Mouse (Mus musculus): ENCODE data around the gene Srpk3. TPM values are rescaled to one million over a fixed set of nuclear protein-coding genes. Genes with fewer than 3 reads are reported as not detected.

The Srpk3 gene
- not detected for polyA plus RNA-seq (2014; fragmentation: Illumina TruSeq; extraction: RNeasy Lipid Tissue Mini Kit (QIAGEN cat#74804))

DNA sequence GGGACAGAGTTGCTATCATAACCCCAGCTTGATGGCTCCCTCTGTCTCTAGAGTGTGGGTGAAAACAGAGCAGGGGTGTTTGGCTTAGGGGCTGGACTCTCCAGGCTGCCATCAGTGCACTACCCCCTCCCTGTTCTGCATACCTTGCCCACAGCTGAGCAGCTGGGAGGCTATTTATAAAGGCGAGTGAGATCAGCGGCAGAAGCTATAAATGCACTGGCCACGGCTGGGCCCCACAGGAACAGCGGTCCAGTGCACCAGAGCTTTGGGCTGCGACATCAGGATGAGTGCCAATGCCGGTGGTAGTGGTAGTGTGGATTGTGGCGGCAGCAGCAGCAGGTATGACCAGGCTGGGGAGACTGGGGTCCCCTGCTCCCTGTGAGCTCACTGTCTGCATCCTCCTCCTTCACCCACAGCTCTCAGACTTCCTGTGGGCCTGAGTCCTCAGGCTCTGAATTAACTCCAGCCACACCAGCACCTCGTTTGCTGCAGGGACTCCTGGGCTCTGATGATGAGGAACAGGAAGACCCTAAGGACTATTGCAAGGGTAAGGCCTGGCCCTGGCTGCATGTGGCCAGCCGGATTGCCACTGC, at the start of gene Srpk3:
TSS of gene Srpk3 (plus strand) at position 238 of the 593 bp plus-strand sequence.

GRCm38 (mm10) chrX:73756334-73757140, 17.7 kb upstream of the Srpk3 start, which contains the start of gene Plxnb3:
Gene Plxnb3 (plus strand): TSS chrX:73757090.

GRCm38 (mm10) chrX:73786364-73787224, 12.4 kb downstream of the Srpk3 start, which contains the start of the genes Idh3g and Ssr4:
Gene Idh3g (minus strand): TSS chrX:73786897.
Gene Ssr4 (plus strand): TSS chrX:73787028.

GRCm38 (mm10) chrX:73824185-73825151, 50.3 kb downstream of the Srpk3 start, which contains the start of gene Pdzd4:
Gene Pdzd4 (minus strand): TSS chrX:73824969.

Other genes with a start within 250 kb of the Srpk3 start
- gene Dusp9, start 135.0 kb upstream of the Srpk3 start, polyA plus RNA-seq (2014; fragmentation: Illumina TruSeq; extraction: RNeasy Lipid Tissue Mini Kit (QIAGEN cat#74804)): not detected
- not detected for gene Pnck, start 114.3 kb upstream of the Srpk3 start, polyA plus RNA-seq (2014; fragmentation: Illumina TruSeq; extraction: RNeasy Lipid Tissue Mini Kit (QIAGEN cat#74804))
- gene Slc6a8, start 101.3 kb upstream of the Srpk3 start, polyA plus RNA-seq (2014; fragmentation: Illumina TruSeq; extraction: RNeasy Lipid Tissue Mini Kit (QIAGEN cat#74804)): 24.7 TPM
- gene Bcap31, start 58.2 kb upstream of the Srpk3 start, polyA plus RNA-seq (2014; fragmentation: Illumina TruSeq; extraction: RNeasy Lipid Tissue Mini Kit (QIAGEN cat#74804)): 139 TPM
- 1.4 TPM for gene Abcd1, start 57.8 kb upstream of the Srpk3 start, polyA plus RNA-seq (2014; fragmentation: Illumina TruSeq; extraction: RNeasy Lipid Tissue Mini Kit (QIAGEN cat#74804))
- gene Plxnb3, start 17.3 kb upstream of the Srpk3 start, polyA plus RNA-seq (2014; fragmentation: Illumina TruSeq; extraction: RNeasy Lipid Tissue Mini Kit (QIAGEN cat#74804)): not detected
- gene Idh3g, start 12.5 kb downstream of the Srpk3 start, polyA plus RNA-seq (2014; fragmentation: Illumina TruSeq; extraction: RNeasy Lipid Tissue Mini Kit (QIAGEN cat#74804)): 19.0 TPM
- gene Ssr4, start 12.6 kb downstream of the Srpk3 start, polyA plus RNA-seq (2014; fragmentation: Illumina TruSeq; extraction: RNeasy Lipid Tissue Mini Kit (QIAGEN cat#74804)): 14.9 TPM
- 1.2 TPM for gene Pdzd4, start 50.6 kb downstream of the Srpk3 start, polyA plus RNA-seq (2014; fragmentation: Illumina TruSeq; extraction: RNeasy Lipid Tissue Mini Kit (QIAGEN cat#74804))
- not detected for gene Avpr2, start 117.7 kb downstream of the Srpk3 start, polyA plus RNA-seq (2014; fragmentation: Illumina TruSeq; extraction: RNeasy Lipid Tissue Mini Kit (QIAGEN cat#74804))
- gene L1cam, start 121.7 kb downstream of the Srpk3 start, polyA plus RNA-seq (2014; fragmentation: Illumina TruSeq; extraction: RNeasy Lipid Tissue Mini Kit (QIAGEN cat#74804)): 0.48 TPM
- gene Arhgap4, start 147.5 kb downstream of the Srpk3 start, polyA plus RNA-seq (2014; fragmentation: Illumina TruSeq; extraction: RNeasy Lipid Tissue Mini Kit (QIAGEN cat#74804)): 0.46 TPM
- gene Naa10, start 147.5 kb downstream of the Srpk3 start, polyA plus RNA-seq (2014; fragmentation: Illumina TruSeq; extraction: RNeasy Lipid Tissue Mini Kit (QIAGEN cat#74804)): 6.2 TPM
- gene Renbp, start 156.4 kb downstream of the Srpk3 start, polyA plus RNA-seq (2014; fragmentation: Illumina TruSeq; extraction: RNeasy Lipid Tissue Mini Kit (QIAGEN cat#74804)): 2.0 TPM
- gene Hcfc1, start 192.0 kb downstream of the Srpk3 start, polyA plus RNA-seq (2014; fragmentation: Illumina TruSeq; extraction: RNeasy Lipid Tissue Mini Kit (QIAGEN cat#74804)): 43.7 TPM
- 50.0 TPM for gene Irak1, start 249.5 kb downstream of the Srpk3 start, polyA plus RNA-seq (2014; fragmentation: Illumina TruSeq; extraction: RNeasy Lipid Tissue Mini Kit (QIAGEN cat#74804))

Measured in ovary, adult 10 weeks (tissue).